Mouse (Mus musculus): ENCODE measurements around the gene Hes5. TPM values are rescaled to one million over a fixed set of nuclear protein-coding genes. Genes with fewer than 3 reads are reported as not detected.

Hes5 gene
- polyA plus RNA-seq, 1 experiment from 2014 or later: 135 TPM

GRCm38 (mm10) chr4:154985151-154985777 lies 24.5 kb downstream of the Hes5 start:
- no peak overlapping the region; the same call in 1 of the 2 replicates for H3K9ac ChIP-seq (ENCODE audit: low read depth, low read length)

GRCm38 (mm10) chr4:154986096-154986495 lies 25.4 kb downstream of the Hes5 start:
- H3K27ac ChIP-seq (ENCODE audit: low read length): no peak overlapping the region
- H3K27me3 ChIP-seq (ENCODE audit: control insufficient read depth, insufficient read depth, low read depth, low read length): peaks cover 5% of the 10 kb centered on the region; the same call in 1 of the 2 replicates
- H3K9ac ChIP-seq (ENCODE audit: low read depth, low read length): peak overlapping the region; percentile 41; the same call in 1 of the 2 replicates
- H3K4me3 ChIP-seq (ENCODE audit: low read depth, low read length): no peak overlapping the region
- no peak overlapping the region for H3K4me2 ChIP-seq (ENCODE audit: low read length)
- 16% methylated on average over 17 of the region's 17 CpGs for WGBS
- peaks cover 4% of the 10 kb centered on the region; the same call in 1 of the 2 replicates for H3K4me1 ChIP-seq (ENCODE audit: control insufficient read depth, insufficient read depth, low read length)
- H3K9me3 ChIP-seq (replicated peaks; ENCODE audit: control insufficient read depth, low read length, poor library complexity, severe bottlenecking): no peaks in the 10 kb centered on the region
- no peak for ATAC-seq
- H3K36me3 ChIP-seq (ENCODE audit: control insufficient read depth, insufficient read depth, low read length): 0 out of 2 replicates have a peak, but pooled peaks cover 2% of the 10 kb centered on the region

More at GRCm38 (mm10) chr4:154985151-154985777, 24.5 kb downstream of the Hes5 start:
- Histone ChIP-seq H3K4me2 (ENCODE audit: low read length) (no peak overlapping the region), H3K4me1 (ENCODE audit: control insufficient read depth, insufficient read depth, low read length) (peaks cover 4% of the 10 kb centered on the region; the same call in 1 of the 2 replicates), H3K4me3 (ENCODE audit: low read depth, low read length) (no peak overlapping the region), H3K9me3 (replicated peaks; ENCODE audit: control insufficient read depth, low read length, poor library complexity, severe bottlenecking) (no peaks in the 10 kb centered on the region), H3K36me3 (ENCODE audit: control insufficient read depth, insufficient read depth, low read length) (peaks cover 4% of the 10 kb centered on the region; the same call in 1 of the 2 replicates), H3K27ac (ENCODE audit: low read length) (no peak overlapping the region), H3K27me3 (ENCODE audit: control insufficient read depth, insufficient read depth, low read depth, low read length) (peaks cover 5% of the 10 kb centered on the region; the same call in 1 of the 2 replicates)
- WGBS: 58% methylated on average over 5 of the region's 5 CpGs
- ATAC-seq: no peak

GRCm38 (mm10) chr4:154986750-154987149 lies 26.0 kb downstream of the Hes5 start:
- Histone ChIP-seq H3K4me2 (ENCODE audit: low read length) (no peak overlapping the region), H3K36me3 (ENCODE audit: control insufficient read depth, insufficient read depth, low read length) (0 out of 2 replicates have a peak, but pooled peaks cover 2% of the 10 kb centered on the region), H3K27me3 (ENCODE audit: control insufficient read depth, insufficient read depth, low read depth, low read length) (peaks cover 5% of the 10 kb centered on the region; the same call in 1 of the 2 replicates), H3K27ac (ENCODE audit: low read length) (no peak overlapping the region), H3K9ac (ENCODE audit: low read depth, low read length) (no peak overlapping the region), H3K4me3 (ENCODE audit: low read depth, low read length) (no peak overlapping the region), H3K4me1 (ENCODE audit: control insufficient read depth, insufficient read depth, low read length) (peaks cover 4% of the 10 kb centered on the region; the same call in 1 of the 2 replicates), H3K9me3 (replicated peaks; ENCODE audit: control insufficient read depth, low read length, poor library complexity, severe bottlenecking) (no peaks in the 10 kb centered on the region)
- no peak for ATAC-seq
- 64% methylated on average over 15 of the region's 15 CpGs for WGBS

GRCm38 (mm10) chr4:154994876-154995275 lies 34.2 kb downstream of the Hes5 start:
- Histone ChIP-seq H3K27me3 (ENCODE audit: control insufficient read depth, insufficient read depth, low read depth, low read length) (no peaks in the 10 kb centered on the region), H3K36me3 (ENCODE audit: control insufficient read depth, insufficient read depth, low read length) (no peaks in the 10 kb centered on the region), H3K9ac (ENCODE audit: low read depth, low read length) (no peak overlapping the region), H3K4me2 (ENCODE audit: low read length) (no peak overlapping the region), H3K27ac (ENCODE audit: low read length) (no peak overlapping the region), H3K9me3 (replicated peaks; ENCODE audit: control insufficient read depth, low read length, poor library complexity, severe bottlenecking) (no peaks in the 10 kb centered on the region), H3K4me3 (ENCODE audit: low read depth, low read length) (no peak overlapping the region), H3K4me1 (ENCODE audit: control insufficient read depth, insufficient read depth, low read length) (no peaks in the 10 kb centered on the region)
- WGBS: 72% methylated on average over 4 of the region's 4 CpGs
- ATAC-seq: no peak

GRCm38 (mm10) chr4:154996572-154997154 lies 35.9 kb downstream of the Hes5 start:
- WGBS: 25% methylated on average over 8 of the region's 8 CpGs
- Histone ChIP-seq H3K27ac (ENCODE audit: low read length) (no peak overlapping the region), H3K4me3 (ENCODE audit: low read depth, low read length) (no peak overlapping the region), H3K4me2 (ENCODE audit: low read length) (no peak overlapping the region), H3K4me1 (ENCODE audit: control insufficient read depth, insufficient read depth, low read length) (no peaks in the 10 kb centered on the region), H3K27me3 (ENCODE audit: control insufficient read depth, insufficient read depth, low read depth, low read length) (no peaks in the 10 kb centered on the region), H3K36me3 (ENCODE audit: control insufficient read depth, insufficient read depth, low read length) (no peaks in the 10 kb centered on the region), H3K9me3 (replicated peaks; ENCODE audit: control insufficient read depth, low read length, poor library complexity, severe bottlenecking) (no peaks in the 10 kb centered on the region), H3K9ac (ENCODE audit: low read depth, low read length) (no peak overlapping the region)
- ATAC-seq: no peak

- Histone ChIP-seq H3K36me3 (ENCODE audit: control insufficient read depth, insufficient read depth, low read length) (no peaks in the 10 kb centered on the region), H3K27ac (ENCODE audit: low read length) (no peak overlapping the region), H3K27me3 (ENCODE audit: control insufficient read depth, insufficient read depth, low read depth, low read length) (no peaks in the 10 kb centered on the region), H3K9me3 (replicated peaks; ENCODE audit: control insufficient read depth, low read length, poor library complexity, severe bottlenecking) (no peaks in the 10 kb centered on the region), H3K9ac (ENCODE audit: low read depth, low read length) (no peak overlapping the region), H3K4me1 (ENCODE audit: control insufficient read depth, insufficient read depth, low read length) (no peaks in the 10 kb centered on the region), H3K4me3 (ENCODE audit: low read depth, low read length) (no peak overlapping the region), H3K4me2 (ENCODE audit: low read length) (no peak overlapping the region)
- ATAC-seq: no peak
- WGBS: 92% methylated on average over 5 of the region's 5 CpGs
These were observed 38.7 kb downstream of the Hes5 start for GRCm38 (mm10) chr4:154999379-154999778.

- ATAC-seq: no peak
- 93% methylated on average over 3 of the region's 3 CpGs for WGBS
These were observed 44.6 kb downstream of the Hes5 start for GRCm38 (mm10) chr4:155005278-155005677.

GRCm38 (mm10) chr4:155006296-155006695 lies 45.6 kb downstream of the Hes5 start:
- WGBS: 56% methylated on average over 10 of the region's 10 CpGs
- Histone ChIP-seq H3K4me2 (ENCODE audit: low read length) (no peak overlapping the region), H3K27ac (ENCODE audit: low read length) (no peak overlapping the region), H3K36me3 (ENCODE audit: control insufficient read depth, insufficient read depth, low read length) (no peaks in the 10 kb centered on the region), H3K27me3 (ENCODE audit: control insufficient read depth, insufficient read depth, low read depth, low read length) (no peaks in the 10 kb centered on the region), H3K9me3 (replicated peaks; ENCODE audit: control insufficient read depth, low read length, poor library complexity, severe bottlenecking) (no peaks in the 10 kb centered on the region), H3K9ac (ENCODE audit: low read depth, low read length) (no peak overlapping the region), H3K4me1 (ENCODE audit: control insufficient read depth, insufficient read depth, low read length) (no peaks in the 10 kb centered on the region), H3K4me3 (ENCODE audit: low read depth, low read length) (no peak overlapping the region)
- no peak for ATAC-seq

More at GRCm38 (mm10) chr4:155005278-155005677, 44.6 kb downstream of the Hes5 start:
- no peak overlapping the region for H3K4me2 ChIP-seq (ENCODE audit: low read length)
- no peaks in the 10 kb centered on the region for H3K27me3 ChIP-seq (ENCODE audit: control insufficient read depth, insufficient read depth, low read depth, low read length)
- H3K9ac ChIP-seq (ENCODE audit: low read depth, low read length): no peak overlapping the region
- no peaks in the 10 kb centered on the region for H3K36me3 ChIP-seq (ENCODE audit: control insufficient read depth, insufficient read depth, low read length)
- no peaks in the 10 kb centered on the region for H3K4me1 ChIP-seq (ENCODE audit: control insufficient read depth, insufficient read depth, low read length)
- no peak overlapping the region for H3K4me3 ChIP-seq (ENCODE audit: low read depth, low read length)
- H3K9me3 ChIP-seq (replicated peaks; ENCODE audit: control insufficient read depth, low read length, poor library complexity, severe bottlenecking): no peaks in the 10 kb centered on the region
- H3K27ac ChIP-seq (ENCODE audit: low read length): no peak overlapping the region

GRCm38 (mm10) chr4:155007641-155008040 lies 46.9 kb downstream of the Hes5 start:
- no peaks in the 10 kb centered on the region for H3K9me3 ChIP-seq (replicated peaks; ENCODE audit: control insufficient read depth, low read length, poor library complexity, severe bottlenecking)
- WGBS: 92% methylated on average over 3 of the region's 3 CpGs
- ATAC-seq: no peak

More at GRCm38 (mm10) chr4:155007641-155008040, 46.9 kb downstream of the Hes5 start:
- Histone ChIP-seq H3K27me3 (ENCODE audit: control insufficient read depth, insufficient read depth, low read depth, low read length) (no peaks in the 10 kb centered on the region), H3K9ac (ENCODE audit: low read depth, low read length) (no peak overlapping the region), H3K4me3 (ENCODE audit: low read depth, low read length) (no peak overlapping the region), H3K4me2 (ENCODE audit: low read length) (no peak overlapping the region), H3K27ac (ENCODE audit: low read length) (no peak overlapping the region), H3K36me3 (ENCODE audit: control insufficient read depth, insufficient read depth, low read length) (no peaks in the 10 kb centered on the region), H3K4me1 (ENCODE audit: control insufficient read depth, insufficient read depth, low read length) (no peaks in the 10 kb centered on the region)
